Mouse (Mus musculus): ENCODE data around the gene Olfr1340.

Gene Olfr1340

GRCm38 (mm10) chr4:118719838-118720237, at the start of gene Olfr1340:
Gene Olfr1340, plus strand, starts transcription at chr4:118720138.
- DNase-seq: no peak

- no peak for DNase-seq
Observed at GRCm38 (mm10) chr4:118687086-118687485, 32.9 kb upstream of the Olfr1340 start.

GRCm38 (mm10) chr4:118692412-118692973, 27.4 kb upstream of the Olfr1340 start, which contains the start of gene Olfr1342:
Gene Olfr1342, minus strand, starts transcription at chr4:118692756.
- no peak for DNase-seq

- no peak for DNase-seq
Observed at GRCm38 (mm10) chr4:118693812-118694211, 26.1 kb upstream of the Olfr1340 start.

GRCm38 (mm10) chr4:118703223-118703622, 16.7 kb upstream of the Olfr1340 start, which contains the start of gene Olfr1341:
Gene Olfr1341, plus strand, starts transcription at chr4:118703523.
- DNase-seq: no peak

GRCm38 (mm10) chr4:118708086-118708485, 11.9 kb upstream of the Olfr1340 start:
- DNase-seq: no peak

GRCm38 (mm10) chr4:118711656-118712055, 8.3 kb upstream of the Olfr1340 start:
- DNase-seq: no peak

GRCm38 (mm10) chr4:118721742-118722483, 2.0 kb downstream of the Olfr1340 start:
- DNase-seq: no peak

- DNase-seq: no peak
Observed at GRCm38 (mm10) chr4:118731875-118732274, 11.9 kb downstream of the Olfr1340 start, which contains the start of gene Olfr1339. Gene Olfr1339, plus strand, starts transcription at chr4:118732175.

- no peak for DNase-seq
Observed at GRCm38 (mm10) chr4:118739574-118739973, 19.6 kb downstream of the Olfr1340 start.

- no peak for DNase-seq
Observed at GRCm38 (mm10) chr4:118740988-118741698, 21.2 kb downstream of the Olfr1340 start.

GRCm38 (mm10) chr4:118741881-118742280, 21.9 kb downstream of the Olfr1340 start:
- DNase-seq: no peak

- no peak for DNase-seq
Observed at GRCm38 (mm10) chr4:118758637-118759036, 38.7 kb downstream of the Olfr1340 start, which contains the start of gene Olfr1338. Gene Olfr1338, minus strand, starts transcription at chr4:118758737.
